Mouse (Mus musculus): ENCODE results near the gene Igsf11. TPM values are rescaled to one million over a fixed set of nuclear protein-coding genes. Genes with fewer than 3 reads are reported as not detected.

Igsf11 gene
- 0.66 and 0.73 TPM in 2 replicates for polyA plus RNA-seq (2015; fragmentation: Nextera tagmentation; extraction: Ambion mirVana)

- no peak within 1 kb of the TSS for H3K9ac ChIP-seq
- no peaks in the 10 kb centered on the region for H3K4me1 ChIP-seq
- no peak for ATAC-seq (ENCODE audit: insufficient number of reproducible peaks, insufficient read depth, low FRiP score, low TSS enrichment, low read depth)
- H3K4me2 ChIP-seq: no peak within 1 kb of the TSS
- H3K27me3 ChIP-seq: no peaks in the 10 kb centered on the region
- no peak within 1 kb of the TSS for H3K4me3 ChIP-seq
- 79% methylated on average over 7 of the region's 7 CpGs for WGBS
- H3K27ac ChIP-seq: no peak within 1 kb of the TSS
- no peaks in the 10 kb centered on the region for H3K9me3 ChIP-seq
- H3K36me3 ChIP-seq: no peaks in the 10 kb centered on the region
Observed at GRCm38 (mm10) chr16:38892371-38892770, at the start of gene Igsf11. Gene Igsf11, plus strand, starts transcription at chr16:38892671.

GRCm38 (mm10) chr16:38858120-38858749 is 34.2 kb upstream of the Igsf11 start:
- Histone ChIP-seq H3K27ac (no peak overlapping the region), H3K36me3 (no peaks in the 10 kb centered on the region), H3K4me3 (no peak overlapping the region), H3K9ac (no peak overlapping the region), H3K4me2 (peak overlapping the region; percentile 34; the same call in 1 of the 2 replicates), H3K4me1 (no peaks in the 10 kb centered on the region), H3K27me3 (peaks cover 8% of the 10 kb centered on the region; the same call in 1 of the 2 replicates), H3K9me3 (no peaks in the 10 kb centered on the region)
- ATAC-seq (ENCODE audit: insufficient number of reproducible peaks, insufficient read depth, low FRiP score, low TSS enrichment, low read depth): no peak
- 27% methylated on average over 8 of the region's 8 CpGs for WGBS

- Histone ChIP-seq H3K4me1 (no peaks in the 10 kb centered on the region), H3K27me3 (peaks cover 8% of the 10 kb centered on the region; the same call in 1 of the 2 replicates), H3K9me3 (no peaks in the 10 kb centered on the region), H3K4me3 (no peak overlapping the region), H3K27ac (no peak overlapping the region), H3K9ac (no peak overlapping the region), H3K36me3 (no peaks in the 10 kb centered on the region), H3K4me2 (no peak overlapping the region)
- 58% methylated on average over 6 of the region's 6 CpGs for WGBS
- ATAC-seq (ENCODE audit: insufficient number of reproducible peaks, insufficient read depth, low FRiP score, low TSS enrichment, low read depth): no peak
Observed at GRCm38 (mm10) chr16:38860548-38860947, 31.9 kb upstream of the Igsf11 start.

GRCm38 (mm10) chr16:38864358-38864757 is 28.1 kb upstream of the Igsf11 start:
- H3K4me1 ChIP-seq: no peaks in the 10 kb centered on the region
- H3K9me3 ChIP-seq: peaks cover 4% of the 10 kb centered on the region; the same call in 1 of the 2 replicates
- H3K4me3 ChIP-seq: no peak overlapping the region
- no peaks in the 10 kb centered on the region for H3K36me3 ChIP-seq
- no peak for ATAC-seq (ENCODE audit: insufficient number of reproducible peaks, insufficient read depth, low FRiP score, low TSS enrichment, low read depth)
- H3K27me3 ChIP-seq: no peaks in the 10 kb centered on the region
- H3K4me2 ChIP-seq: no peak overlapping the region
- 72% methylated on average over 5 of the region's 5 CpGs for WGBS
- no peak overlapping the region for H3K9ac ChIP-seq
- no peak overlapping the region for H3K27ac ChIP-seq

GRCm38 (mm10) chr16:38873231-38873630 is 19.2 kb upstream of the Igsf11 start:
- no peak overlapping the region for H3K9ac ChIP-seq
- H3K27me3 ChIP-seq: no peaks in the 10 kb centered on the region
- H3K36me3 ChIP-seq: no peaks in the 10 kb centered on the region
- no peaks in the 10 kb centered on the region for H3K9me3 ChIP-seq
- no peaks in the 10 kb centered on the region for H3K4me1 ChIP-seq
- WGBS: 90% methylated on average over 4 of the region's 4 CpGs
- H3K4me3 ChIP-seq: no peak overlapping the region
- H3K4me2 ChIP-seq: no peak overlapping the region
- H3K27ac ChIP-seq: no peak overlapping the region
- no peak for ATAC-seq (ENCODE audit: insufficient number of reproducible peaks, insufficient read depth, low FRiP score, low TSS enrichment, low read depth)

- Histone ChIP-seq H3K36me3 (no peaks in the 10 kb centered on the region), H3K27me3 (no peaks in the 10 kb centered on the region), H3K4me3 (no peak overlapping the region), H3K27ac (no peak overlapping the region), H3K4me2 (no peak overlapping the region), H3K4me1 (no peaks in the 10 kb centered on the region), H3K9ac (no peak overlapping the region), H3K9me3 (no peaks in the 10 kb centered on the region)
- no peak for ATAC-seq (ENCODE audit: insufficient number of reproducible peaks, insufficient read depth, low FRiP score, low TSS enrichment, low read depth)
- WGBS: 49% methylated on average over 4 of the region's 4 CpGs
Observed at GRCm38 (mm10) chr16:38874481-38874880, 18.0 kb upstream of the Igsf11 start.

GRCm38 (mm10) chr16:38898816-38899425 is 6.5 kb downstream of the Igsf11 start:
- Histone ChIP-seq H3K27me3 (peaks cover 33% of the 10 kb centered on the region), H3K4me2 (no peak overlapping the region), H3K4me3 (no peak overlapping the region), H3K36me3 (no peaks in the 10 kb centered on the region), H3K9me3 (no peaks in the 10 kb centered on the region), H3K4me1 (no peaks in the 10 kb centered on the region), H3K9ac (no peak overlapping the region), H3K27ac (no peak overlapping the region)
- ATAC-seq (ENCODE audit: insufficient number of reproducible peaks, insufficient read depth, low FRiP score, low TSS enrichment, low read depth): no peak
- WGBS: 32% methylated on average over 8 of the region's 8 CpGs

GRCm38 (mm10) chr16:38900024-38900423 is 7.6 kb downstream of the Igsf11 start:
- WGBS: 51% methylated on average over 1 of the region's 1 CpGs
- H3K27me3 ChIP-seq: peaks cover 43% of the 10 kb centered on the region
- no peak for ATAC-seq (ENCODE audit: insufficient number of reproducible peaks, insufficient read depth, low FRiP score, low TSS enrichment, low read depth)

GRCm38 (mm10) chr16:38902111-38902778 is 9.8 kb downstream of the Igsf11 start:
- H3K4me3 ChIP-seq: peak overlapping the region; percentile 67
- H3K36me3 ChIP-seq: no peaks in the 10 kb centered on the region
- peak; percentile 93 for ATAC-seq (ENCODE audit: insufficient number of reproducible peaks, insufficient read depth, low FRiP score, low TSS enrichment, low read depth)
- peak overlapping the region; percentile 80 for H3K9ac ChIP-seq
- no peak overlapping the region for H3K27ac ChIP-seq
- H3K4me2 ChIP-seq: peak overlapping the region; percentile 96
- under 1% methylated on average over 69 of the region's 71 CpGs for WGBS
- no peaks in the 10 kb centered on the region for H3K9me3 ChIP-seq
- H3K27me3 ChIP-seq: peaks cover 59% of the 10 kb centered on the region
- no peaks in the 10 kb centered on the region for H3K4me1 ChIP-seq

More at GRCm38 (mm10) chr16:38900024-38900423, 7.6 kb downstream of the Igsf11 start:
- no peak overlapping the region for H3K4me2 ChIP-seq
- H3K9ac ChIP-seq: no peak overlapping the region
- H3K9me3 ChIP-seq: no peaks in the 10 kb centered on the region
- H3K36me3 ChIP-seq: no peaks in the 10 kb centered on the region
- no peak overlapping the region for H3K4me3 ChIP-seq
- no peaks in the 10 kb centered on the region for H3K4me1 ChIP-seq
- H3K27ac ChIP-seq: no peak overlapping the region

GRCm38 (mm10) chr16:38903020-38903419 is 10.5 kb downstream of the Igsf11 start:
- Histone ChIP-seq H3K36me3 (no peaks in the 10 kb centered on the region), H3K4me3 (no peak overlapping the region), H3K27ac (no peak overlapping the region), H3K9me3 (no peaks in the 10 kb centered on the region), H3K9ac (no peak overlapping the region), H3K27me3 (peaks cover 59% of the 10 kb centered on the region), H3K4me1 (no peaks in the 10 kb centered on the region), H3K4me2 (peak overlapping the region; percentile 96; the same call in 1 of the 2 replicates)
- ATAC-seq (ENCODE audit: insufficient number of reproducible peaks, insufficient read depth, low FRiP score, low TSS enrichment, low read depth): no peak
- WGBS: 44% methylated on average over 4 of the region's 4 CpGs

- Histone ChIP-seq H3K27ac (no peak overlapping the region), H3K27me3 (peaks cover 52% of the 10 kb centered on the region), H3K4me2 (no peak overlapping the region), H3K9me3 (no peaks in the 10 kb centered on the region), H3K4me1 (peaks cover 4% of the 10 kb centered on the region), H3K36me3 (no peaks in the 10 kb centered on the region), H3K4me3 (no peak overlapping the region), H3K9ac (no peak overlapping the region)
- no peak for ATAC-seq (ENCODE audit: insufficient number of reproducible peaks, insufficient read depth, low FRiP score, low TSS enrichment, low read depth)
- 63% methylated on average over 9 of the region's 9 CpGs for WGBS
Observed at GRCm38 (mm10) chr16:38904202-38904601, 11.7 kb downstream of the Igsf11 start.

GRCm38 (mm10) chr16:38905911-38906310 is 13.4 kb downstream of the Igsf11 start:
- WGBS: 73% methylated on average over 10 of the region's 10 CpGs
- no peak overlapping the region for H3K9ac ChIP-seq
- ATAC-seq (ENCODE audit: insufficient number of reproducible peaks, insufficient read depth, low FRiP score, low TSS enrichment, low read depth): no peak
- peaks cover 4% of the 10 kb centered on the region for H3K4me1 ChIP-seq
- H3K9me3 ChIP-seq: no peaks in the 10 kb centered on the region
- no peak overlapping the region for H3K27ac ChIP-seq
- no peak overlapping the region for H3K4me2 ChIP-seq
- no peak overlapping the region for H3K4me3 ChIP-seq
- no peaks in the 10 kb centered on the region for H3K36me3 ChIP-seq
- H3K27me3 ChIP-seq: peaks cover 43% of the 10 kb centered on the region
